Mouse (Mus musculus): ENCODE measurements around the gene Agbl5.
"Not testable (repeated sequence)": the region's sequence is repeated elsewhere in the genome, so short reads cannot be mapped to it uniquely, and the experiment has no call there.

GRCm38 (mm10) chr5:30881839-30882238 is 6.7 kb upstream of the Agbl5 start:
- TF ChIP-seq CTCF, EP300 (IDR thresholded peaks at IDR 0.05; ENCODE audit: low read depth): not testable (repeated sequence)
